Mouse (Mus musculus): Measurements from ENCODE around the gene Erp27. TPM values are rescaled to one million over a fixed set of nuclear protein-coding genes. Genes with fewer than 3 reads are reported as not detected.

Gene Erp27
- polyA plus RNA-seq, 1 experiment from 2014 or later = not detected

GRCm38 (mm10) chr6:136937117-136937516, 15.1 kb upstream of the Erp27 start:
- Histone ChIP-seq H3K36me3 (no peaks in the 10 kb centered on the region), H3K4me3 (no peak overlapping the region), H3K9me3 (no peaks in the 10 kb centered on the region), H3K27ac (replicated peaks) (no peak overlapping the region), H3K9ac (no peak overlapping the region), H3K4me1 (replicated peaks) (no peaks in the 10 kb centered on the region), H3K27me3 (no peaks in the 10 kb centered on the region), H3K4me2 (no peak overlapping the region)
- no peak for ATAC-seq (ENCODE audit: low FRiP score, low read depth)
- WGBS = 87% methylated on average over 3 of the region's 3 CpGs

- Histone ChIP-seq H3K36me3 (no peaks in the 10 kb centered on the region), H3K27me3 (no peaks in the 10 kb centered on the region), H3K9ac (no peak overlapping the region), H3K9me3 (no peaks in the 10 kb centered on the region), H3K4me1 (replicated peaks) (no peaks in the 10 kb centered on the region), H3K4me2 (no peak overlapping the region), H3K4me3 (no peak overlapping the region), H3K27ac (replicated peaks) (no peak overlapping the region)
- ATAC-seq (ENCODE audit: low FRiP score, low read depth) = no peak
- 83% methylated on average over 9 of the region's 9 CpGs for WGBS
Measured at GRCm38 (mm10) chr6:136936361-136936760, 14.4 kb upstream of the Erp27 start.

- 54% methylated on average over 3 of the region's 3 CpGs for WGBS
- Histone ChIP-seq H3K4me2 (no peak overlapping the region), H3K27me3 (no peaks in the 10 kb centered on the region), H3K36me3 (no peaks in the 10 kb centered on the region), H3K4me3 (no peak overlapping the region), H3K4me1 (replicated peaks) (no peaks in the 10 kb centered on the region), H3K27ac (replicated peaks) (no peak overlapping the region), H3K9ac (no peak overlapping the region), H3K9me3 (no peaks in the 10 kb centered on the region)
- no peak for ATAC-seq (ENCODE audit: low FRiP score, low read depth)
Measured at GRCm38 (mm10) chr6:136935233-136935632, 13.3 kb upstream of the Erp27 start.

- ATAC-seq (ENCODE audit: low FRiP score, low read depth) = no peak
- no peak overlapping the region for H3K4me2 ChIP-seq
- H3K4me1 ChIP-seq (replicated peaks) = no peaks in the 10 kb centered on the region
- no peak overlapping the region for H3K4me3 ChIP-seq
- no peaks in the 10 kb centered on the region for H3K9me3 ChIP-seq
- H3K27ac ChIP-seq (replicated peaks) = no peak overlapping the region
- 71% methylated on average over 7 of the region's 7 CpGs for WGBS
- H3K9ac ChIP-seq = no peak overlapping the region
- no peaks in the 10 kb centered on the region for H3K27me3 ChIP-seq
- H3K36me3 ChIP-seq = no peaks in the 10 kb centered on the region
Measured at GRCm38 (mm10) chr6:136934068-136934467, 12.1 kb upstream of the Erp27 start.

GRCm38 (mm10) chr6:136931246-136931645, 9.3 kb upstream of the Erp27 start:
- H3K4me3 ChIP-seq = no peak overlapping the region
- H3K9ac ChIP-seq = no peak overlapping the region
- no peaks in the 10 kb centered on the region for H3K9me3 ChIP-seq
- 81% methylated on average over 13 of the region's 13 CpGs for WGBS
- H3K27ac ChIP-seq (replicated peaks) = peak overlapping the region; percentile 55
- no peak overlapping the region for H3K4me2 ChIP-seq
- H3K4me1 ChIP-seq (replicated peaks) = no peaks in the 10 kb centered on the region
- ATAC-seq (ENCODE audit: low FRiP score, low read depth) = no peak
- no peaks in the 10 kb centered on the region for H3K27me3 ChIP-seq
- no peaks in the 10 kb centered on the region for H3K36me3 ChIP-seq

- no peak overlapping the region for H3K4me3 ChIP-seq
- H3K9me3 ChIP-seq = no peaks in the 10 kb centered on the region
- no peak overlapping the region for H3K9ac ChIP-seq
- H3K27ac ChIP-seq (replicated peaks) = peak overlapping the region; percentile 55
- WGBS = 64% methylated on average over 12 of the region's 12 CpGs
- no peaks in the 10 kb centered on the region for H3K4me1 ChIP-seq (replicated peaks)
- no peak overlapping the region for H3K4me2 ChIP-seq
- ATAC-seq (ENCODE audit: low FRiP score, low read depth) = 0 out of 2 replicates have a peak, but pooled peaks have one; percentile 42
- H3K36me3 ChIP-seq = no peaks in the 10 kb centered on the region
- no peaks in the 10 kb centered on the region for H3K27me3 ChIP-seq
Measured at GRCm38 (mm10) chr6:136930677-136931076, 8.7 kb upstream of the Erp27 start.

- Histone ChIP-seq H3K27me3 (no peaks in the 10 kb centered on the region), H3K9me3 (no peaks in the 10 kb centered on the region), H3K27ac (replicated peaks) (no peak overlapping the region), H3K4me1 (replicated peaks) (no peaks in the 10 kb centered on the region), H3K9ac (no peak overlapping the region), H3K4me3 (no peak overlapping the region), H3K36me3 (no peaks in the 10 kb centered on the region), H3K4me2 (no peak overlapping the region)
- ATAC-seq (ENCODE audit: low FRiP score, low read depth) = no peak
- WGBS = 91% methylated on average over 1 of the region's 1 CpGs
Measured at GRCm38 (mm10) chr6:136927626-136928025, 5.6 kb upstream of the Erp27 start.

GRCm38 (mm10) chr6:136925049-136925448, 3.1 kb upstream of the Erp27 start:
- Histone ChIP-seq H3K9ac (no peak overlapping the region), H3K27me3 (no peaks in the 10 kb centered on the region), H3K4me2 (no peak overlapping the region), H3K4me3 (no peak overlapping the region), H3K4me1 (replicated peaks) (no peaks in the 10 kb centered on the region), H3K36me3 (no peaks in the 10 kb centered on the region), H3K9me3 (no peaks in the 10 kb centered on the region), H3K27ac (replicated peaks) (no peak overlapping the region)
- ATAC-seq (ENCODE audit: low FRiP score, low read depth) = no peak
- 86% methylated on average over 8 of the region's 8 CpGs for WGBS

- WGBS = 90% methylated on average over 8 of the region's 8 CpGs
- H3K4me3 ChIP-seq = no peak within 1 kb of the TSS
- ATAC-seq (ENCODE audit: low FRiP score, low read depth) = no peak
- H3K9ac ChIP-seq = no peak within 1 kb of the TSS
- H3K4me1 ChIP-seq (replicated peaks) = no peaks in the 10 kb centered on the region
- no peaks in the 10 kb centered on the region for H3K9me3 ChIP-seq
- H3K36me3 ChIP-seq = no peaks in the 10 kb centered on the region
- H3K4me2 ChIP-seq = no peak within 1 kb of the TSS
- no peaks in the 10 kb centered on the region for H3K27me3 ChIP-seq
- H3K27ac ChIP-seq (replicated peaks) = no peak within 1 kb of the TSS
Measured at GRCm38 (mm10) chr6:136923532-136923931, 1.6 kb upstream of the Erp27 start, which contains the start of gene Pde6h. Pde6h (plus strand) TSS chr6:136923832.

- ATAC-seq (ENCODE audit: low FRiP score, low read depth) = no peak
Measured at GRCm38 (mm10) chr6:136922871-136923270, 891 bp upstream of the Erp27 start.

GRCm38 (mm10) chr6:136921601-136922000, 379 bp downstream of the Erp27 start:
- no peak overlapping the region for H3K4me2 ChIP-seq
- no peak overlapping the region for H3K4me3 ChIP-seq
- no peak overlapping the region for H3K27ac ChIP-seq (replicated peaks)
- no peak overlapping the region for H3K9ac ChIP-seq
- 76% methylated on average over 7 of the region's 7 CpGs for WGBS
- no peaks in the 10 kb centered on the region for H3K36me3 ChIP-seq
- H3K4me1 ChIP-seq (replicated peaks) = no peaks in the 10 kb centered on the region
- no peak for ATAC-seq (ENCODE audit: low FRiP score, low read depth)
- no peaks in the 10 kb centered on the region for H3K9me3 ChIP-seq
- no peaks in the 10 kb centered on the region for H3K27me3 ChIP-seq

More at GRCm38 (mm10) chr6:136922871-136923270, 891 bp upstream of the Erp27 start:
- Histone ChIP-seq H3K27me3 (no peaks in the 10 kb centered on the region), H3K9ac (no peak overlapping the region), H3K36me3 (no peaks in the 10 kb centered on the region), H3K4me1 (replicated peaks) (no peaks in the 10 kb centered on the region), H3K27ac (replicated peaks) (no peak overlapping the region), H3K4me3 (no peak overlapping the region), H3K4me2 (no peak overlapping the region), H3K9me3 (no peaks in the 10 kb centered on the region)
- WGBS = 88% methylated on average over 7 of the region's 7 CpGs

GRCm38 (mm10) chr6:136920320-136921257, 1.4 kb downstream of the Erp27 start:
- Histone ChIP-seq H3K4me1 (replicated peaks) (no peaks in the 10 kb centered on the region), H3K4me3 (no peak overlapping the region), H3K36me3 (no peaks in the 10 kb centered on the region), H3K9me3 (no peaks in the 10 kb centered on the region), H3K9ac (no peak overlapping the region), H3K27me3 (no peaks in the 10 kb centered on the region), H3K4me2 (no peak overlapping the region), H3K27ac (replicated peaks) (no peak overlapping the region)
- ATAC-seq (ENCODE audit: low FRiP score, low read depth) = no peak
- 53% methylated on average over 16 of the region's 16 CpGs for WGBS
